Mouse (Mus musculus) spleen, adult 2 months (tissue): Measurements from ENCODE around the gene Olfr160.

Source experiments
- CTCF ChIP-seq: fragments of 200-500 bp; IDR thresholded peaks from 2 replicates; pipeline ENCODE4 v1.5.1; 2011; ENCODE audit warnings: mild to moderate bottlenecking, inconsistent platforms; ENCODE audit not compliant: insufficient read depth, insufficient read length, insufficient replicate concordance; ENCODE audit errors: extremely low read depth
- POLR2A ChIP-seq: fragments of 200-500 bp; IDR thresholded peaks from 2 replicates; pipeline ENCODE4 v1.6.1; 2011; ENCODE audit warnings: low read depth, low read length, inconsistent platforms

- TF ChIP-seq CTCF (no peak), POLR2A (no peak)
These were observed 56.6 kb downstream of the Olfr160 start for GRCm38 (mm10) chr9:37659413-37659812.
